Mouse (Mus musculus): ENCODE data around the gene Crls1.
A peak's percentile ranks its signal among the peaks of the same experiment; 100 is the strongest.

The Crls1 gene

GRCm38 (mm10) chr2:132884303-132884967 lies 38.0 kb downstream of the Crls1 start:
- no peak for DNase-seq (ENCODE audit: low read depth)

GRCm38 (mm10) chr2:132885312-132885711 lies 38.8 kb downstream of the Crls1 start:
- DNase-seq (ENCODE audit: low read depth) = no peak

DNA sequence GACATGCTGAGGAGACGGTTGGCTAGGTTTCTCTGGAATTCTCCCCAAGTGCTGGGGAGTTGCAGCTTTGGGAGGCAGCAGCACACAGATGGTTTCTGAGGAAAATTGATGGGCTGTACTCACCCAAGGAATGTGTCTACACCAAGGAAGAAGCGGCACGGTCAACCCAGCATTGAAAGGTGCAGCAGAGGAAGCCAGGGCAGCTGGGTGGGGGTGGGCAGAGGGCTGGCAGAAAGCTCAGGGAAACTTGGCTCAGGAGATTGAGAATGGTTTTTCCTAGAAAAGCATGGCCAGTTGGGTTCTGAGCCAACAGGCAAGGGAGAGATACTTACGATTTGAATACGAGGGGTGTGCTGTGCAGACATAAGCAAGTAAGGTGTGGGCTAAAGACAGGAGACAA lies 47.4 kb downstream of the Crls1 start:
- DNase-seq (ENCODE audit: low read depth) = no peak

DNA sequence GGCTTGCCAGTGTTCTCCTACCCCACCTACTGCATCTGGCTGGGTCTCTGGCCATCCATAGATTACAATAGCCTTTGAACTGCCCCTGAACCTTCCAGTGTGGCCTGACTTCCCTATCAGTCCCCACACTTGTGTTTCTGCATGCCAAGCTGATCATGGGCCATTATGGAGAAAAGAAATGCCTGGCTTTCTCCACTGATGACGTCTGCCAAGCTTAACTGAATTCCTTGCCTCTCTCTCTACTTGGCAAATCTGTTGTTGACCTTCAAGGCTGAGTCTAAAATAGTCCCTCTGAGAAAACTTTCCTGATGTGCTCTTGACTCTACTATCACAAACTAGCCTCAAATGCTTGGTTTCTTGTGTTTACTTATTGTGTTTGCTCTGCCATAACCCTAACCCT lies 51.7 kb downstream of the Crls1 start:
- DNase-seq (ENCODE audit: low read depth) = no peak

- no peak for DNase-seq (ENCODE audit: low read depth)
Measured at GRCm38 (mm10) chr2:132900596-132900995, 54.1 kb downstream of the Crls1 start.

GRCm38 (mm10) chr2:132901636-132902035 lies 55.2 kb downstream of the Crls1 start:
- no peak for DNase-seq (ENCODE audit: low read depth)

DNA sequence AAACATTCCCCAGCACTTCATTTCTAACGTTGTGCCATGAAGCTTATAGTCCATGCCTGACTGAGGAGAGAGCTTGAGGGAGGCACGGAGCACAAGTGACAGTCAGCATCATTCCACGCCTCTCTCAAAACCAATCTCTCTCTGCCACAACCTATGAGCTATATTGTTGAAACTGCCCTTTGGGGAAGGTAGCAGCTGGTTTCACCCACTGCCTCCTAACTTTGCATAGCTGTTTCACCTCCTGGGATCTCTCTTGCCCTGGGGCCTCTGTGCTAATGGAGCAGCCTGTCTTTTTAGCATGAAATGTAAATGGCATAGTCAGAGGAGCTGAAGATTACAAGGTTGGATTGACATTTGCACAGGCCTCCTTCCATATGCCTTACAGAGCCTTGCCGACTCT lies 55.6 kb downstream of the Crls1 start:
- no peak for DNase-seq (ENCODE audit: low read depth)

DNA sequence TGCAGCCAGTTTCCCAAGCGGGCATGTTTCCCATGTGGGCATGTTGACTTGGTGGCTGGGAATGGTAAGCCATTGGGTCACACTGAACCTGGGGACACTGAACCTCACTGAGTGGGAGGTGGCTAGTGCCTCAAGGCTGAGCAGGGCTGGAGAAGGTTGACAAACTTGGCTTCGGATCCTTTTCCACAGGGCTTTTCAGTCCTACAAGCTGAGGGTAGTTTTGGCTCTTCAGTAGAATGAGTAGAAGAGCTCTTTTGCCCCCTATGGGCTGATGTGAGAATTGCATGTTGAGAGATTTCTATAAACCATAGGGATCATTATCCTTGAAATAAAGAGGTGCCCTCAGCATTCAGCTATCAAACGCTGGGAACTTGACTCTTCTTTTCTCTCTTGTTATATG lies 57.0 kb downstream of the Crls1 start:
- DNase-seq (ENCODE audit: low read depth) = peak; percentile 78

- DNase-seq (ENCODE audit: low read depth) = no peak
Measured at GRCm38 (mm10) chr2:132904961-132905360, 58.5 kb downstream of the Crls1 start.

- peak; percentile 70 for DNase-seq (ENCODE audit: low read depth)
Measured at GRCm38 (mm10) chr2:132906763-132907162, 60.3 kb downstream of the Crls1 start.

DNA sequence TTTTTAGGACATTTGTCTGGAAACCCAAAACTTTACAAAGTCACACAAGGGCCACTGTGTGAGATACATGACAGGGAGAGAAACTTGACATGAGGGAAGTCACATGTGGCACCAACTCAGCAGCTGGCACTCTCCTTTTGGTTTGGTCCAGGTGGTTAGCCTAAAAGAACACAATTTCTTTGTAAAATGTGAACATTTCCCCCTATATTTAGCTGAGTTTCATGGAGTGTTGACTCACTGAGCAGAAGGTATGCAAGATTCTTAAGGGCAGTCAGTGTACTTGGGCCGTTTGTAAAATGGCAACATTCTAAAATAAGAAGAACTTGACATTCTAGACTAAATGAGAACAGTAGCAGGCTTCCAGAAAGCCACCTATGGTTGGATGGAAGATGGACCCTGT lies 68.3 kb downstream of the Crls1 start:
- DNase-seq (ENCODE audit: low read depth) = no peak
